Mouse (Mus musculus) inflammation-experienced regulatory T-cells, adult 16 weeks (primary cell): Measurements from ENCODE around the gene Birc3. TPM values are rescaled to one million over a fixed set of nuclear protein-coding genes. Genes with fewer than 3 reads are reported as not detected.

Experiments
- polyA plus RNA-seq: library from polyadenylated mRNA; unstranded; fragments of 100-300 nt; shearing (Covaris generic); gene quantifications from one replicate; pipeline ENCODE4 v1.2.1, GENCODE M21; 2017

The Birc3 gene
- 142 TPM for polyA plus RNA-seq

DNA sequence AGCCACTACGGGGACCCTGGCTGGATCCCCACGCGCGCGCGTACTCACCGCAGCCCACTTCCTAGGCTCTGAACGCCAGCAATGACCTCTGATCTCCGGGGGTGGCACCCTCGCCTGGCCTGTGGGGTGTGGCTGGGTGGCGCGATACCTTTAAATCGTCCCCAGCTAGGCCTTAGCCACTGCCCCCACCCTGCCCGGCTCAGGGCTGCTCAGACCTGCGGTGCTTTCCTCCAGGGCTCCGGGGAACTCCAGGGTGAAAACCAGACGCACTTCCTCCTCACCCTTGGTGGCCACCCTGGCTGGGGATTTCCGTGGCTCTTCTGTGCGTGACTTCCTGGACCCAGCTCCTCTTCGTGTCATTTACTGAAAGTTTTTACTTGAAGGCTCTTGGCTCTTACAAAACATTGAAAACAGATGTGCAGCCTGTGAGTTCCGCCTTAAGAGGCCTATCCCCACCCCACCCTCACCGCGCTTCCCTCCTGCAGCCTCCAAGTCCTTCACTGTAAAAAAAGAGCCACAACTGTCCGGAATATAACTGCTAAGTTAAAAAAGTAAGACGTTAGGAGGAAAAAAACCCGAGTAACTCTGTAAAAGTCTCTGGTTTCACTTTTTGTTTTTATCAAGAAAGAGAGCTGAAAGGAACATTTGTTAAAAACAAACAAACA is at the start of gene Birc3:
Birc3 (minus strand) TSS at position 412 of the 665 bp plus-strand sequence.

DNA sequence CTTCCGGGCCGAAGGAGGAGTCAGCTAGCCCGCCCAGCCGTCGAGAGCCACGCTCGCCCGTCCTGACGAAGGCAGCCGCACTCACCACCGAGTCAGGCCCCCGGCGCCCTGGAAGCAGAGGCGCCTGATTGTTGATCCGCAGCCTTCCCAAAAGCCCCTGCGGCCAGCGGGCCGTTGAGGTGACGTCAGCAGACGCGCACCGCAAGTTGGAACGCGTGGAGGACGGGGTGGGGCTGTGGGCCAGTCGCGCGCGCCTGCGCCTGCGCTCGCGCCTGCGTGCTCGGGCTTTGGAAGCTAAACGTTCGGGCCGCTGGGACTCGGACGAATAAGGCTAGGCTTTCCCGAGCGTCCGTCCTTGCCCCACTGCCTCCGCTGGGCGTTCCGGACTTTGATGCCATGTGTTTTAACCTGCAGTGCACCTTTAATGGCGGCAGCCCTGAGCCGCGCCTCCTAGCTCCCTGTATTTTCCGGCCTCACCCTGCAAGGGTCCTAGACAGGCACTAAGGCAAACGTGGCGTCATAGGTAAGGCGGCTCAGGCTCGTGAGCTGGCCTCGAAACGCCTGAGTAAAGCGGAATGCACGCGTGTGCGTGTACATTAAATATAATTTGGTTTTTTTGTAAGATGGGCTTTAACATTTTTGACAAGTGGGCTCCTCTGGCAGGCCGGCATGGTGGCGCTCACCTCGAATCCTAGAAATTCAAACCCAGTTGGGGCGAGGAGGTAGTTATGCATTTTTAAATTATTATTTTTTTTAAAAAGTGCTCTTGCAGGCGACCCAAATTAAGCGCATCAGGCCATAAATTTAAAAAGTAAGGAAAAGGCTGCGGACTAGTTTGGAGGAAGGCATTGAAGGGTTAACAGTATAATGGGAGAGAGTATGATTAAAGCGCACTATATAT is 35.8 kb downstream of the Birc3 start, which contains the start of gene Birc2:
Birc2 (minus strand) TSS at position 160 of the 901 bp plus-strand sequence.

Other genes with a start within 250 kb of the Birc3 start
- not detected for gene Mmp20, start 245.0 kb downstream of the Birc3 start, polyA plus RNA-seq
- not detected for gene Mmp7, start 181.1 kb downstream of the Birc3 start, polyA plus RNA-seq
- gene Tmem123, start 109.1 kb downstream of the Birc3 start, polyA plus RNA-seq, result 94.3 TPM
- gene Birc2, start 36.1 kb downstream of the Birc3 start, polyA plus RNA-seq, result 161 TPM
- gene Yap1, start 131.4 kb upstream of the Birc3 start, polyA plus RNA-seq, result not detected
- gene Cfap300, start 169.6 kb upstream of the Birc3 start, polyA plus RNA-seq, result 0.49 TPM